Mouse (Mus musculus) adrenal gland (tissue): ENCODE measurements around the gene Actr1b.
"Not testable (repeated sequence)": the region's sequence is repeated elsewhere in the genome, so short reads cannot be mapped to it uniquely, and the experiment has no call there.

Experiments used
- intact Hi-C: fragments of 180-260 bp; cut with DNase I; formaldehyde crosslinking; loops from one replicate; pipeline ENCODE4 v1.15.1; 2025

The Actr1b gene

GRCm38 (mm10) chr1:36707797-36708196 lies 6.4 kb downstream of the Actr1b start:
- intact Hi-C loops = no loop called here

GRCm38 (mm10) chr1:36707166-36707565 lies 7.1 kb downstream of the Actr1b start:
- intact Hi-C loops = no loop called here

GRCm38 (mm10) chr1:36697030-36697429 lies 17.2 kb downstream of the Actr1b start:
- intact Hi-C loops = no loop called here

GRCm38 (mm10) chr1:36696411-36696810 lies 17.8 kb downstream of the Actr1b start:
- intact Hi-C loops = no loop called here

GRCm38 (mm10) chr1:36694871-36695270 lies 19.4 kb downstream of the Actr1b start:
- intact Hi-C loops = no loop called here

- intact Hi-C loops = no loop called here
Observed at GRCm38 (mm10) chr1:36691271-36692155, 22.7 kb downstream of the Actr1b start, which contains the start of gene Cox5b. TSS of gene Cox5b (plus strand) at chr1:36691449.

- intact Hi-C loops = no loop called here
Observed at GRCm38 (mm10) chr1:36690671-36691235, 23.5 kb downstream of the Actr1b start.

GRCm38 (mm10) chr1:36683810-36684467 lies 30.3 kb downstream of the Actr1b start:
- intact Hi-C loops = loop anchor here (2.0 kb wide), 1 partner anchor 137 kb away; the partner anchor contains the start of gene Ankrd39

- intact Hi-C loops = no loop called here
Observed at GRCm38 (mm10) chr1:36682620-36683355, 31.4 kb downstream of the Actr1b start, which contains the start of gene Fam178b. TSS of gene Fam178b (minus strand) at chr1:36683183.

GRCm38 (mm10) chr1:36680893-36681292 lies 33.3 kb downstream of the Actr1b start:
- intact Hi-C loops = no loop called here

GRCm38 (mm10) chr1:36674936-36675335 lies 39.3 kb downstream of the Actr1b start:
- intact Hi-C loops = no loop called here

GRCm38 (mm10) chr1:36672648-36673350 lies 41.4 kb downstream of the Actr1b start:
- intact Hi-C loops = no loop called here

GRCm38 (mm10) chr1:36671260-36671659 lies 43.0 kb downstream of the Actr1b start:
- intact Hi-C loops = no loop called here

- intact Hi-C loops = no loop called here
Observed at GRCm38 (mm10) chr1:36670256-36670655, 44.0 kb downstream of the Actr1b start.

GRCm38 (mm10) chr1:36668007-36668406 lies 46.2 kb downstream of the Actr1b start:
- intact Hi-C loops = not testable (repeated sequence)

GRCm38 (mm10) chr1:36665934-36666333 lies 48.3 kb downstream of the Actr1b start:
- intact Hi-C loops = no loop called here

- intact Hi-C loops = no loop called here
Observed at GRCm38 (mm10) chr1:36665165-36665723, 49.0 kb downstream of the Actr1b start.

- intact Hi-C loops = no loop called here
Observed at GRCm38 (mm10) chr1:36664457-36664856, 49.8 kb downstream of the Actr1b start.

GRCm38 (mm10) chr1:36658621-36659399 lies 55.4 kb downstream of the Actr1b start:
- intact Hi-C loops = no loop called here
